Mouse (Mus musculus) limb, embryonic 14.5 days (tissue): Measurements from ENCODE around the gene Dusp5. TPM values are rescaled to one million over a fixed set of nuclear protein-coding genes. Genes with fewer than 3 reads are reported as not detected.

Source experiments
- ATAC-seq: fragments of 200-750 bp; cut with Nextera tagmentation; 2 replicates; pipeline ENCODE4 v1.8.0; 2017; ENCODE audit warnings: low read depth, moderate number of reproducible peaks, moderate TSS enrichment; ENCODE audit not compliant: low FRiP score
- DNase-seq: peaks from one replicate; pipeline ENCODE4 v3.0.0-alpha.2; 2015; ENCODE audit warnings: low spot score
- H3K27ac ChIP-seq: fragments of 300-500 bp; sonication (generic); replicated peaks from 2 replicates; pipeline ENCODE4 v1.5.1; 2014; ENCODE audit warnings: low read depth, mild to moderate bottlenecking, low read length, moderate library complexity, mixed read lengths
- H3K27me3 ChIP-seq: fragments of 300-500 bp; sonication (generic); 2 replicates; pipeline ENCODE4 v1.6.1; 2014; ENCODE audit warnings: low read length, mixed read lengths; ENCODE audit not compliant: control insufficient read depth, insufficient read depth
- H3K36me3 ChIP-seq: fragments of 300-500 bp; sonication (generic); 2 replicates; pipeline ENCODE4 v1.6.1; 2014; ENCODE audit warnings: mild to moderate bottlenecking, low read length, moderate library complexity, mixed read lengths; ENCODE audit not compliant: control insufficient read depth, insufficient read depth
- H3K4me1 ChIP-seq: fragments of 300-500 bp; sonication (generic); 2 replicates; pipeline ENCODE4 v1.6.1; 2014; ENCODE audit warnings: antibody characterized with exemption, low read length, mixed read lengths; ENCODE audit not compliant: control insufficient read depth, insufficient read depth
- H3K4me2 ChIP-seq: fragments of 300-500 bp; sonication (generic); replicated peaks from 2 replicates; pipeline ENCODE4 v1.6.1; 2014; ENCODE audit warnings: low read depth, mild to moderate bottlenecking, low read length, moderate library complexity; ENCODE audit not compliant: severe bottlenecking
- H3K4me3 ChIP-seq: fragments of 300-500 bp; sonication (generic); replicated peaks from 2 replicates; pipeline ENCODE4 v1.5.1; 2014; ENCODE audit warnings: low read length
- H3K9ac ChIP-seq: fragments of 300-500 bp; sonication (generic); 2 replicates; pipeline ENCODE4 v1.6.1; 2014; ENCODE audit warnings: mild to moderate bottlenecking, low read depth, low read length, moderate library complexity; ENCODE audit not compliant: severe bottlenecking
- H3K9me3 ChIP-seq: fragments of 300-500 bp; sonication (generic); 2 replicates; pipeline ENCODE4 v1.6.1; 2016; ENCODE audit warnings: low read length; ENCODE audit not compliant: control insufficient read depth
- POLR2A ChIP-seq: fragments of 200-500 bp; IDR thresholded peaks from 2 replicates; pipeline ENCODE4 v1.8.0; 2012; ENCODE audit warnings: inconsistent platforms, mild to moderate bottlenecking, moderate library complexity, borderline replicate concordance; ENCODE audit not compliant: insufficient read depth, insufficient read length; ENCODE audit errors: extremely low read depth
- WGBS: fragments of 180-500 bp; shearing (Covaris S2); extraction: QIAGEN DNeasy Blood & Tissue Kit; methylation state at CpG from one replicate; pipeline ENCODE4 v1.1.7; 2014; 5-methylcytosine and 5-hydroxymethylcytosine counted together
- polyA plus RNA-seq, 2 experiments: library from polyadenylated mRNA; depleted of rRNA in 1 of 2; stranded (reverse) in 1 of 2; unstranded in 1 of 2; fragments of >200 nt; fragmentation: Nextera tagmentation in 1 of 2; extraction: Ambion mirVana in 1 of 2; gene quantifications; 2 replicates each; pipeline versions ENCODE4 v1.2.1 to v1.2.3; 2012 to 2014

Dusp5 gene
- polyA plus RNA-seq, 2 experiments: 1.9 to 2.2 TPM

- DNase-seq (no peak), ATAC-seq (no peak)
- 90% methylated on average over 3 of the region's 3 CpGs for WGBS
- Histone ChIP-seq H3K4me2 (no peak overlapping the region), H3K9me3 (no peaks in the 10 kb centered on the region), H3K36me3 (no peaks in the 10 kb centered on the region), H3K27ac (no peak overlapping the region), H3K4me1 (no peaks in the 10 kb centered on the region), H3K9ac (no peak overlapping the region), H3K27me3 (no peaks in the 10 kb centered on the region), H3K4me3 (no peak overlapping the region)
- TF ChIP-seq POLR2A: no peak
Measured at GRCm38 (mm10) chr19:53484918-53485317, 44.0 kb upstream of the Dusp5 start.

DNA sequence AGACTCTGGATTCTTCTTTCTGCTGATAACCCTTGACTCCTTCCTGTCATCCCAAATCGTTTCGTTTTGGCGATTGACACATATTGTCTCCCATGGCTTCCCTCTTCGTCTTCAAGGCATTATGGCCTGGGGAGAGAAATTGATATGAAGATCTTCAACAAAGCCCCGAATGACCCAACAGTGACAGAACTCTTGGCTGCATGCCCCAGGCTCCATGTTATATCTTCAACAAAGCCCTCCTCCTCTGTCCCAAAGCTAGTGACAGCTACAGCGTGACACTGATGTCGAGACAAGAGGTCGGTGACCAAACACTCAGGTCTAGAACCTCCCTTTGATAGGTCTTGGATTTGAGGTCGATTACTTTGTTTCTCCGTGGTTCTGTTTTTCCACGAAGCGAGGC is 39.7 kb upstream of the Dusp5 start:
- WGBS: 84% methylated on average over 12 of the region's 12 CpGs
- no peaks in the 10 kb centered on the region for H3K9me3 ChIP-seq
- H3K4me3 ChIP-seq: no peak overlapping the region
- H3K27ac ChIP-seq: no peak overlapping the region
- no peak for TF ChIP-seq POLR2A
- ATAC-seq: no peak
- no peaks in the 10 kb centered on the region for H3K27me3 ChIP-seq
- DNase-seq: no peak
- no peak overlapping the region for H3K9ac ChIP-seq
- no peaks in the 10 kb centered on the region for H3K4me1 ChIP-seq
- no peak overlapping the region for H3K4me2 ChIP-seq
- no peaks in the 10 kb centered on the region for H3K36me3 ChIP-seq

- Histone ChIP-seq H3K4me2 (no peak overlapping the region), H3K27ac (no peak overlapping the region), H3K27me3 (no peaks in the 10 kb centered on the region), H3K36me3 (no peaks in the 10 kb centered on the region), H3K9ac (no peak overlapping the region), H3K9me3 (no peaks in the 10 kb centered on the region), H3K4me1 (no peaks in the 10 kb centered on the region), H3K4me3 (no peak overlapping the region)
- 70% methylated on average over 1 of the region's 1 CpGs for WGBS
- ATAC-seq (no peak), DNase-seq (no peak)
- no peak for TF ChIP-seq POLR2A
Measured at GRCm38 (mm10) chr19:53489910-53490309, 39.0 kb upstream of the Dusp5 start.

DNA sequence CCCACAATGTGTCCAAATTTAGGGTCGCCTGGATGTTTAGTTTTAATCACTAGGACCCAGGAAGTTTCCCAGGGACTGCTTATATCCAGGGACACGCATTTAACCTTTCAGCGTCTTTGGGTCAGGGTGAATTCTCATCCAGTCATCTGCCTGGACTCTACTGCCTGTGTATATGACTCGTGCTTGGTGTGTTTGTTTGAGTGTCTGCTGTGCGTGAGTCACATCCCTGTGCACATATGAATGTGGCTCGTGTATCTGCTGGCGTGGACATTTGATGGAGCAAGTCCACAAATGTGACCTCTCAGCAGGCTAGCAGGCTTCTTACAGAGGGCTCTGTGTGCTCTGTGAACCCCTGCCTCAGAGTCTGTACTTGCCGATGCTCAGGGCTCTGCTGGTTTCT is 38.0 kb upstream of the Dusp5 start:
- WGBS: 79% methylated on average over 8 of the region's 8 CpGs
- Histone ChIP-seq H3K4me3 (no peak overlapping the region), H3K27ac (no peak overlapping the region), H3K9me3 (no peaks in the 10 kb centered on the region), H3K36me3 (no peaks in the 10 kb centered on the region), H3K4me2 (no peak overlapping the region), H3K27me3 (no peaks in the 10 kb centered on the region), H3K4me1 (no peaks in the 10 kb centered on the region), H3K9ac (no peak overlapping the region)
- no peak for TF ChIP-seq POLR2A
- no peak for DNase-seq
- no peak for ATAC-seq

- DNase-seq (no peak), ATAC-seq (no peak)
- Histone ChIP-seq H3K9me3 (no peaks in the 10 kb centered on the region), H3K36me3 (no peaks in the 10 kb centered on the region), H3K4me1 (no peaks in the 10 kb centered on the region), H3K4me2 (no peak overlapping the region), H3K4me3 (no peak overlapping the region), H3K27ac (no peak overlapping the region), H3K9ac (no peak overlapping the region), H3K27me3 (no peaks in the 10 kb centered on the region)
- 75% methylated on average over 4 of the region's 4 CpGs for WGBS
- no peak for TF ChIP-seq POLR2A
Measured at GRCm38 (mm10) chr19:53492528-53492927, 36.4 kb upstream of the Dusp5 start.

- no peak overlapping the region for H3K4me2 ChIP-seq
- WGBS: 63% methylated on average over 5 of the region's 5 CpGs
- TF ChIP-seq POLR2A: no peak
- no peaks in the 10 kb centered on the region for H3K9me3 ChIP-seq
- ATAC-seq (no peak), DNase-seq (no peak)
- no peak overlapping the region for H3K27ac ChIP-seq
- no peak overlapping the region for H3K9ac ChIP-seq
- H3K27me3 ChIP-seq: no peaks in the 10 kb centered on the region
- H3K36me3 ChIP-seq: no peaks in the 10 kb centered on the region
- no peak overlapping the region for H3K4me3 ChIP-seq
- no peaks in the 10 kb centered on the region for H3K4me1 ChIP-seq
Measured at GRCm38 (mm10) chr19:53493866-53494265, 35.0 kb upstream of the Dusp5 start.
